Mouse (Mus musculus) kidney, postnatal 0 days (tissue): Measurements from ENCODE around the gene Higd2a. TPM values are rescaled to one million over a fixed set of nuclear protein-coding genes. Genes with fewer than 3 reads are reported as not detected.
A peak's percentile ranks its signal among the peaks of the same experiment; 100 is the strongest.

ENCODE experiments used
- ATAC-seq: fragments of 200-750 bp; cut with Nextera tagmentation; replicated peaks from 2 replicates; pipeline ENCODE4 v1.8.0; 2017; ENCODE audit warnings: low read depth, moderate number of reproducible peaks, moderate TSS enrichment, moderate library complexity; ENCODE audit not compliant: low FRiP score
- DNase-seq: peaks from one replicate; pipeline ENCODE4 v3.0.0-alpha.2; 2016; ENCODE audit warnings: low spot score
- H3K27ac ChIP-seq: fragments of 300-500 bp; sonication (generic); 2 replicates; pipeline ENCODE4 v1.5.1; 2014; ENCODE audit warnings: mild to moderate bottlenecking
- H3K27me3 ChIP-seq: fragments of 300-500 bp; sonication (generic); 2 replicates; pipeline ENCODE4 v1.6.1; 2014; ENCODE audit warnings: low read length, mixed read lengths; ENCODE audit not compliant: insufficient read depth
- H3K36me3 ChIP-seq: fragments of 300-500 bp; sonication (generic); 2 replicates; pipeline ENCODE4 v1.6.1; 2014; ENCODE audit warnings: low read length, mixed read lengths; ENCODE audit not compliant: insufficient read depth
- H3K4me1 ChIP-seq: fragments of 300-500 bp; sonication (generic); replicated peaks from 2 replicates; pipeline ENCODE4 v1.6.1; 2014; ENCODE audit warnings: antibody characterized with exemption, low read length, mixed read lengths; ENCODE audit not compliant: insufficient read depth
- H3K4me2 ChIP-seq: fragments of 300-500 bp; sonication (generic); 2 replicates; pipeline ENCODE4 v1.6.1; 2014; ENCODE audit warnings: mild to moderate bottlenecking, low read length, moderate library complexity, mixed read lengths
- H3K4me3 ChIP-seq: fragments of 300-500 bp; sonication (generic); replicated peaks from 2 replicates; pipeline ENCODE4 v1.5.1; 2014; ENCODE audit warnings: low read depth, low read length
- H3K9ac ChIP-seq: fragments of 300-500 bp; sonication (generic); 2 replicates; pipeline ENCODE4 v1.6.1; 2014; ENCODE audit warnings: low read depth, low read length
- H3K9me3 ChIP-seq: fragments of 300-500 bp; sonication (generic); replicated peaks from 2 replicates; pipeline ENCODE4 v1.6.1; 2016; ENCODE audit warnings: low read length, inconsistent platforms, mixed read lengths
- CTCF ChIP-seq: IDR thresholded peaks from 2 replicates; pipeline ENCODE4 v1.5.1; 2016; ENCODE audit warnings: antibody characterized with exemption, low read depth, mild to moderate bottlenecking, moderate library complexity
- WGBS: fragments of 180-500 bp; shearing (Covaris S2); extraction: QIAGEN DNeasy Blood & Tissue Kit; methylation state at CpG from one replicate; pipeline ENCODE4 v1.1.7; 2014; 5-methylcytosine and 5-hydroxymethylcytosine counted together
- polyA plus RNA-seq: library from polyadenylated mRNA; unstranded; fragments of >200 nt; fragmentation: Nextera tagmentation; extraction: Ambion mirVana; gene quantifications from 2 replicates; pipeline ENCODE4 v1.2.1, GENCODE M21; 2015

Gene Higd2a
- polyA plus RNA-seq, 1 experiment from 2014 or later: 317 TPM

DNA sequence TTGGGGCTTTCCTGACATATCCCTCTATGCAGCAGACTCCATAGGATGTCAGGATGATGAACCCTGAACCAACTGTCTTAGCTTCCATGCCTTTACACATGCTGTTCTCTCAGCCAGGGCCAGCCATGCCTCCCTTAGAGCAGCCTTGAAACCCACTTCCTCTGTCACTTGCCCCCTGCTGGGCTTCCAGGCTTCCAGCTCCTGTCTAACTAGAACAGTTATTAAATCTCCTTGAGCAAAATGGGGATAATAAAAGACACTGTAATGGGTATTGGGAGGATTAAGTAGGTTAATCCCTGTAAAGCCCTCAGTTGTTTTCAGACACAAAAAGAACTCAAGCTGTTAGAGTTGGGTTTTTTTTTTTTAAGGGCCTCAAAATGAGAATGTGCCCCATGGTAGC is 13.5 kb downstream of the Higd2a start:
- TF ChIP-seq CTCF: 0 out of 2 replicates have a peak, but pooled peaks have one; percentile 28
- ATAC-seq: no peak
- H3K27ac ChIP-seq: no peak overlapping the region
- no peak for DNase-seq
- no peak overlapping the region for H3K4me3 ChIP-seq
- H3K36me3 ChIP-seq: 0 out of 2 replicates have a peak, but pooled peaks cover 7% of the 10 kb centered on the region
- no peaks in the 10 kb centered on the region for H3K27me3 ChIP-seq
- no peak overlapping the region for H3K4me2 ChIP-seq
- H3K9ac ChIP-seq: no peak overlapping the region
- no peaks in the 10 kb centered on the region for H3K9me3 ChIP-seq
- H3K4me1 ChIP-seq: no peaks in the 10 kb centered on the region

DNA sequence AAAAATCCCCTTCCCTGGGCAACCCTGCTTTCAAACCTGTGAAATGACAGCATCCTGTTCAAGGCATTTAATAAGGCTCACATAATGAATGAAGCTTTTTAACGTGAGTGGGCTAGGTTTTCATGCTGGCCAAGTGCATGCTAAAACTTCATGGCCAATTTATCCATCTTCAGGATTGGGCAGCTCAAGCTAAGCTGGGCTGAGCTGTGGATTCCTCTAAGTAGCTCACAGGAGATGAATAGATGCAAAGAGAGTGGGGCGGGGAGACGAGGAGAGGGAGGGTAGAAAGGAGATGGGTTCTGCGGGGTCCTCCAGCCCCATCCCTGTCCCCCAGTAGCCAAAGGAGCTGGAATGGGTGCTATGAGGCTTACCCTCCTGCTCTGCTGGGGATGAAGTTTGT is 14.2 kb downstream of the Higd2a start:
- H3K9ac ChIP-seq: 0 out of 2 replicates have a peak overlapping the region, but pooled peaks have one; percentile 8
- no peaks in the 10 kb centered on the region for H3K4me1 ChIP-seq
- ATAC-seq (no peak), DNase-seq (no peak)
- no peaks in the 10 kb centered on the region for H3K9me3 ChIP-seq
- no peak overlapping the region for H3K4me2 ChIP-seq
- no peak overlapping the region for H3K27ac ChIP-seq
- WGBS: 78% methylated on average over 4 of the region's 4 CpGs
- H3K36me3 ChIP-seq: 0 out of 2 replicates have a peak, but pooled peaks cover 7% of the 10 kb centered on the region
- no peaks in the 10 kb centered on the region for H3K27me3 ChIP-seq
- H3K4me3 ChIP-seq: no peak overlapping the region
- no peak for TF ChIP-seq CTCF

DNA sequence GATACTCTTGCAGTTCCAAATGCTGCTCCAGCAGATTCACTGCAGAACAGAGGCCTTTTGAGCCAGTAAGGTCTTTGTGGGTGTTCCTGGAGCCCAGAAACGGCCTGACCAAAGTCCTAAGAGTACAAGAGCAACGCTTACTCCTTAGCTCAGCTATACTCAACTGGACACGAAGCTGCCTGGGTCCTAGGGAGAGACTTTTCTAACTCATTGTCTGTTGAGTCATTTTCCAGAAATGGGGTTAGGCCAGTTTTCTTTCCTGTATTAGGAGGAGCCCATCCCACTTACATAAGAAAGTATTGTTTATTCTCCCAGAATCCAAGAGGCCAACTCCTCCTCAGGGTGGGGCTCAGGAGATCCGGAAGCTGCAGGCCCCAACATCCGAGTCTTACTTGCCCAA is 15.4 kb downstream of the Higd2a start:
- H3K4me3 ChIP-seq: no peak overlapping the region
- 0 out of 2 replicates have a peak, but pooled peaks cover 7% of the 10 kb centered on the region for H3K36me3 ChIP-seq
- H3K27me3 ChIP-seq: no peaks in the 10 kb centered on the region
- peaks cover 6% of the 10 kb centered on the region; the same call in 1 of the 2 replicates for H3K4me1 ChIP-seq
- H3K9me3 ChIP-seq: no peaks in the 10 kb centered on the region
- TF ChIP-seq CTCF: no peak
- no peak overlapping the region for H3K27ac ChIP-seq
- H3K4me2 ChIP-seq: no peak overlapping the region
- 79% methylated on average over 5 of the region's 5 CpGs for WGBS
- no peak for DNase-seq
- no peak overlapping the region for H3K9ac ChIP-seq
- no peak for ATAC-seq

DNA sequence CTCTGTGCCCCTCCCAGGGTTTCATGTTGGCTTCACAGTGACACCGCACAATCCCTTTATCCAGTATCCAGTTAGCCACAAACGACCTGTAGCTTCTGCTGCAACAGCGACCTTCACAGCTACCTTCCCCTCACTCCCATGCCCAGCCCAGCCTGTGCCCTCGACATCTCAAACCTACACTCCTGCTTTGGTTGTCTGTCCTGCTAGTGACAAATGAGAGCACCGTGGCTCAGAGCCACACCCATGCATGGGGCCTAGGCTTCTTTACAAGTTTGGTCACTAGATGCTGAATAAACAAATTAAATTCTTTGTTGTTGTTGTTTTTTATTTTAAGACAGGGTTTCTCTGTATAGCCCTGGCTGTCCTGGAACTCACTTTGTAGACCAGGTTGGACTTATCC is 17.2 kb downstream of the Higd2a start:
- 63% methylated on average over 5 of the region's 5 CpGs for WGBS
- peaks cover 6% of the 10 kb centered on the region; the same call in 1 of the 2 replicates for H3K4me1 ChIP-seq
- no peaks in the 10 kb centered on the region for H3K9me3 ChIP-seq
- ATAC-seq (no peak), DNase-seq (no peak)
- no peak overlapping the region for H3K4me3 ChIP-seq
- H3K9ac ChIP-seq: no peak overlapping the region
- H3K27ac ChIP-seq: no peak overlapping the region
- H3K27me3 ChIP-seq: no peaks in the 10 kb centered on the region
- H3K4me2 ChIP-seq: no peak overlapping the region
- 0 out of 2 replicates have a peak, but pooled peaks cover 7% of the 10 kb centered on the region for H3K36me3 ChIP-seq
- TF ChIP-seq CTCF: no peak

DNA sequence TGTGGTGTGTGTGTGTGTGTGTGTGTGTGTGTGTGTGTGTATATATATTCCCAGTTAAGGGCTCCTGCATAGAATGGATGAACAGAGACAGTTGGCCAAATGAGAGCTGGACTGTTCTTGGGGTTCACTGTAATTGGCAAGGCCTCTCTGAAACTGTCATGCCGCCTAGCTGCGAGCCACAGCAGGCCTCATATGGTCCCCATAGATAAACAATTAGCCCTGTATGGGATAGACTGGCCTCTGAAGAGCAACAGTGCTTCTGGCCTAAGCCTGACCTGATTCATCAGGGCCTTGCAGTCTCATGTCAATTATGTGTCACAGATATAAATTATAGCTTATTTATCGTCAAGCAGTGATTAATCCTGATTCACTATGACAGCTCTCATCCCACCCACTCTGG is 18.0 kb downstream of the Higd2a start:
- no peak for DNase-seq
- Histone ChIP-seq H3K9ac (no peak overlapping the region), H3K36me3 (0 out of 2 replicates have a peak, but pooled peaks cover 7% of the 10 kb centered on the region), H3K4me2 (no peak overlapping the region), H3K9me3 (no peaks in the 10 kb centered on the region), H3K27ac (no peak overlapping the region), H3K27me3 (no peaks in the 10 kb centered on the region), H3K4me3 (no peak overlapping the region), H3K4me1 (peaks cover 6% of the 10 kb centered on the region; the same call in 1 of the 2 replicates)
- ATAC-seq: no peak
- WGBS: 85% methylated on average over 3 of the region's 3 CpGs
- TF ChIP-seq CTCF: no peak

DNA sequence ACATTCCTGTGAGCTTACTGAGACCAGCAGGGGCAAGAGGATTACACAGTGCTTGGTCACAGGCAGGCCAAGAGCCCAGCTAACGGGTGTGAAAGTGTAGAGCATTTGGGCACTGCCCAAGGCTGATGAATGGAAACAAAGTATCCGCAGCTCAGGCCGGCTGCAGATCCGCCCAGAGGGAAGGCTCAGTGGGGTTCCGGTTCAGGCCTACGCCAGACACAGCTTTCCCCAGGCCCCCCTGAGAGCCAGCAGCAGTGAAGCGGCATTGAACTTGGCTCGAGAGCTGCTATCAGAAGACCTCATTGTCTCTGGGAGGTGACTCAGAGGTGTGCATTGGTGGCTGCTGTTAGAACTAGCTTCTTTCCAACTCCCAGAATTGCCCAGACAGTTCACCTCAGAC is 18.7 kb downstream of the Higd2a start:
- DNase-seq (no peak), ATAC-seq (no peak)
- no peak overlapping the region for H3K27ac ChIP-seq
- WGBS: 44% methylated on average over 8 of the region's 8 CpGs
- H3K9me3 ChIP-seq: no peaks in the 10 kb centered on the region
- H3K4me2 ChIP-seq: no peak overlapping the region
- H3K4me1 ChIP-seq: peaks cover 6% of the 10 kb centered on the region; the same call in 1 of the 2 replicates
- no peaks in the 10 kb centered on the region for H3K27me3 ChIP-seq
- H3K4me3 ChIP-seq: no peak overlapping the region
- no peak for TF ChIP-seq CTCF
- no peak overlapping the region for H3K9ac ChIP-seq
- H3K36me3 ChIP-seq: 0 out of 2 replicates have a peak, but pooled peaks cover 7% of the 10 kb centered on the region

DNA sequence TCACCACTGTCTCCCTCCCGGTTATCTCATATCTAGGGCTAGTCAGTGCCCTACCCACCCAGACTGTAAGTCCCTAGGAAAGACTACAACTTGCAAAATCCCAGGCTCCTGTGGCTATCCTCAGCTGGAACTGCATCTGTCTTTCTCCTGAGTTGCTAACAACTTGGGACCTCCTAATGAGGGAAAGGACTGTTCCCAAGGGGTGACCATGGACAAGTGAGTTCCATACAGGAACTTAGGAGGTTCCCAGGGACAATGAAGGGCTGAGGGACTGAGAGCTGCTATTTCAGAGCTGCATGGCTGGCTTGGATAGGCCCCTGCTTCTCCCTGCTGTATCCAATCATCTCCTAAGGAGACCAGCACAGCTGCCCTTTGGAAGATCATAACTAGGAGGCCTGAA is 19.3 kb downstream of the Higd2a start:
- ATAC-seq: no peak
- no peaks in the 10 kb centered on the region for H3K9me3 ChIP-seq
- peaks cover 6% of the 10 kb centered on the region; the same call in 1 of the 2 replicates for H3K4me1 ChIP-seq
- 28% methylated on average over 1 of the region's 1 CpGs for WGBS
- DNase-seq: no peak
- 0 out of 2 replicates have a peak overlapping the region, but pooled peaks have one; percentile 5 for H3K9ac ChIP-seq
- no peaks in the 10 kb centered on the region for H3K27me3 ChIP-seq
- TF ChIP-seq CTCF: no peak
- 0 out of 2 replicates have a peak, but pooled peaks cover 4% of the 10 kb centered on the region for H3K36me3 ChIP-seq
- H3K4me3 ChIP-seq: no peak overlapping the region
- H3K27ac ChIP-seq: no peak overlapping the region
- H3K4me2 ChIP-seq: no peak overlapping the region
